Mouse (Mus musculus) liver (tissue): ENCODE results near the gene Ciita.
A peak's percentile ranks its signal among the peaks of the same experiment; 100 is the strongest.

ENCODE experiments used
- DNase-seq: peaks from one replicate; pipeline ENCODE4 v3.0.0-alpha.2; 2020; ENCODE audit warnings: mixed read lengths

Ciita gene

DNA sequence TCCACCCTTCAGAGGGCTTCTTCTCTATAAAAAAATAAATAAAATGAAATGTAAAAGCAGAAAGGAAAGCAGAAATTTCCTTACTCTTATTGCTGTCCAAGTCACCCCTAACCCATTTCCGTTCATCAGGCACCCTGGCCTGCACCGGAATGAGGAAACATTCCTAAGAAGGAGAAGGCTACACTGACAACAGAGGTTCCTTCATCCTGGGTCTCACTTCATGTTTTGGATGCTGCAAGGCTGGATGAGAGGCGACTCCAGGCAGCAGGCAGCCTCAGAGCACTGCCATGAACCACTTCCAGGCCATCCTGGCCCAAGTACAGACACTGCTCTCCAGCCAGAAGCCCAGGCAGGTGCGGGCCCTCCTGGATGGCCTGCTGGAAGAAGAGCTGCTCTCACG is at the start of gene Ciita:
Gene Ciita, plus strand, starts transcription at position 203 of the 400 bp plus-strand sequence.
- no peak for DNase-seq

DNA sequence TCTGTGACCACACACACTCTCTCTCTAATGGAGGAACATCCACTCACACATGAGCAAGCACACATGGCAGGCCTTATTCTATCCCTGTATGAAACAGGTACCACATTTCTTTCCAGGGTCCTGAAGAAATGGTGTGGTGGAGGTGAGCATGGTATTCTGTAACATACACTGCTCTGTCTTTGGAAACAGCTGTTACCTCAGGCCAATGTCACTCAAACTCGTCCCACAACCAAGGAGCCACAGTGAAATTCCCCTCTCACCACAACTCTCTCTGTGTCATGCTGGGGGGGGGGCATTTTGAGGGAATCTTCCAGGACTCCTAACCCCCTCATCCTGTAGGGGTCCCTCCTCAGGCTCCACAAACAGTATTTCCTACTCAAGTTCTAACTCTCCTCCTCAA is 47.9 kb upstream of the Ciita start:
- DNase-seq = no peak

DNA sequence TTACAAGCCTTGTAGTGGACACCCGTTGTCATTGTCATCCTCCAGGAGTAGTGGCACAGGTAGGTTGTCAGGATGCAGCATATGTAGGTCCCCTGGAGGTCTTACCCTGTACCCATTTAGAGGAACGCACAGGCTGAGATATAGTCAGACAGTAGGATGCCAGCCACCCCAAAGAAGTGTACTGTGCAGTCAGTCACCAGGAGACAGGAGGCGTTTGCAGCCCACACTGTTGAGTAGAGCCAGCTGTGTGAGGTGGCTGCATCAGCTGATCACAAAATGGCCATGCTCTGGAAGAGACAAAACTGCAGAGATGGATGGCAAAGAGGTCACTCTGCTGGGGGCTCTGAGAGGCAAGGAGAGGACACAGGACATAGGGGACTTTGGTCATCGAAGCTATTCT is 47.5 kb upstream of the Ciita start:
- no peak for DNase-seq

DNA sequence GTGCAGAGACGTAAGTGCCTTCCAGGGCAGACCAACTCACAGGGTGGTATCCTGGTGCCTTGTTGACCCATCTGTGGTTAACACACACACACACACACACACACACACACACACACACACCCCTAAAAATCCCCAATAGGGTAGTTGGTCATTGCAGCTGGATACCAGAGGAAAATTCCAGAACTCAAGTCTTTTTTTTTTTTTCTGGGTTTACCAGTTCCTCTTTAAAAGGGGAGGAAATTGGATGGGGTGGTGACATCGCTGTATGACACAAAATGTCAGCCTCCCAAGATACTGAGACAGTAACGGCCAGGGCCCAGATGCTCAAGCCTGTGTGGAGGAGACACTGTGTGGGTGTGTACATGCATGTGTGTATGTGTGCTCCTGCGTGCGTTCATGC is 46.5 kb upstream of the Ciita start:
- no peak for DNase-seq

DNA sequence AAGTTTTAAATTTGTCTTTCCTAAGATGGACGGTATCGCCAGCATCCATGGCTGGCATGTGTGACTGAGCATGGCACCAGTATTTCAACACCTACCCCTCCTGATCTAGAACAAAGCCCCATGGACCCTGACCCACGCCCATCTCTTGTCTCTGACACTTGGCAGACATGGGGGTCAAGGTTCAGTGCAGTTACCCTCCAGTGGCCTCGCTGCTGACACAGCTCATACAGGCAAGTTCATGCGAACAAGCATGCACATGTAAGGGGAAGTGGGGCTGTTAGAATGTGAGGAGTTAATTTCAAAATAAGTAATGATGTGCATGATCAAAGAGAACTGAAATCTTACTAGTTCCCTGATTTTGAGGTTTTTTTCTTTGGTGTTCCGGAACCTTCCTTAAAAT is 43.7 kb upstream of the Ciita start:
- no peak for DNase-seq

DNA sequence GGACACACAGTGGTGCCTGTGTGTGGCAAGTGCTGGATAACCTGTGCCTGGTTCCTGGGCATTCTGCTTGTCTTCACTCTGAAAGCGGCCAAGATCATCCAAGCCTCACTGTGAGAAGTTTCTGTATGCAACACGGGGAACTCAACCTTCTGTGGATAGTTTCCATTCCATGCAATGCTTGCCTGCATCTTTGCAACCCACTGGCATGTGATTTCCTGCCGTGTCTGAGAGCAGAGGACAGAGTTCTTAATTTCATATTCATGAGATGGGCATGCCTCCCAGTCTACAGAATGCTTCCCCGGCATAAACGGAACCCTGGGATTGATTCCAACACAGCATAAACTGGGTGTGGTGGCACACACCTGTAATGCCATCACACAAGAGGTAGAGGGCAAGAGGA is 41.8 kb upstream of the Ciita start:
- no peak for DNase-seq

DNA sequence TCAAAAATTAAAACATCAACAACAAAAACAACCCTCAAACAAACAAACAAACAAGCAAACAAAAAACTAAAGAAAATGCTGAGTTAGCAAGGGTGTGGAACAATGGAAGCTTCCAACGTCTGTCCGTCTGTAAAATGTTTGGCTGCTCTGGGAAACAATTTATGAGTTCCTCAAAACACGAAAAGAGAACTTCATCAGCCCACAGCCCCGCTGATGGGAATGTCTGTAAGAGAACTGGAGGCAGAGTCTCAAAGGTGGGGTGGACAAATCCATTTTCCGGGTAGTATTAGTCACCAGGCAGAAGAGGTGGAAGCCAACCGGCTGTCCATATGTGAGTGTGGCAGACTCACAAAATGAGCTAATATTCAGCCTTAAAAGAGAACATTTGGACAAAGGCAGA is 38.5 kb upstream of the Ciita start:
- no peak for DNase-seq

DNA sequence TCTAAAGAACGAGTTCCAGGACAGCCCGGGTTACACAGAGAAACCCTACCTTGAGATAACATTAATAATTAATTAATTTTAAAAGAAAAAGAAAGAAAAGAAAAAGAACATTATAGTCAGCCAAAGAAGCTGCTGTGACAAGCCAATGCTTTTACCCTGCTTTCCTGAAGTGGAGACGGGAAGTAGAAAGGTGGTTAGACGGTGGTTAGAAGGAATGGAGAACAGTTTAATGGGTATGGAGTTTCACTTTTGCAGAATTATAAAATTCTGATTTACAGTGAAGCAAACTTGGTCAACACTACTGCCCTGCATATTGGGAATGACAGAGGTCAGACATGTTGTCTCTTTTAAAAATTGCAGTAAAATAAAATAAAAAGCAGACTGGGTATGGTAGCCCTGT is 38.1 kb upstream of the Ciita start:
- no peak for DNase-seq

DNA sequence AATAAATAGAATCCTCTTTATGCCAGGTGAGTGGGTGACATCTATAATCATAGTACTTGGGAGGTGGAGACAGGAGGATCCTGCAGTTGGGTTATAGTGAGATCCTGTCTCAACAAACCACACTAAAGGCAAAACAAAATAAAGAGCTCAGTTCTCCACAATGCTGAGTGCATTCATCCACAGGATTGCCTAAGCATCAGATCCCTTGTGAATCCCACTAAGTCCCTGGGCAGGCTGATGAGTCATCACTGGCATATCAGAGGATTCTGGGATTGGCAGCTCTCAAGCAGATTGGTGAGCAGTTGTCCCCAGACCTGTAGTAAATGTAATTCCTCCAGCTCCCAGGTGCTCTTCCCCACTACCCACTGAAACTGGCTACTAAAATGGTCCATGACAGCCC is 36.1 kb upstream of the Ciita start:
- no peak for DNase-seq

DNA sequence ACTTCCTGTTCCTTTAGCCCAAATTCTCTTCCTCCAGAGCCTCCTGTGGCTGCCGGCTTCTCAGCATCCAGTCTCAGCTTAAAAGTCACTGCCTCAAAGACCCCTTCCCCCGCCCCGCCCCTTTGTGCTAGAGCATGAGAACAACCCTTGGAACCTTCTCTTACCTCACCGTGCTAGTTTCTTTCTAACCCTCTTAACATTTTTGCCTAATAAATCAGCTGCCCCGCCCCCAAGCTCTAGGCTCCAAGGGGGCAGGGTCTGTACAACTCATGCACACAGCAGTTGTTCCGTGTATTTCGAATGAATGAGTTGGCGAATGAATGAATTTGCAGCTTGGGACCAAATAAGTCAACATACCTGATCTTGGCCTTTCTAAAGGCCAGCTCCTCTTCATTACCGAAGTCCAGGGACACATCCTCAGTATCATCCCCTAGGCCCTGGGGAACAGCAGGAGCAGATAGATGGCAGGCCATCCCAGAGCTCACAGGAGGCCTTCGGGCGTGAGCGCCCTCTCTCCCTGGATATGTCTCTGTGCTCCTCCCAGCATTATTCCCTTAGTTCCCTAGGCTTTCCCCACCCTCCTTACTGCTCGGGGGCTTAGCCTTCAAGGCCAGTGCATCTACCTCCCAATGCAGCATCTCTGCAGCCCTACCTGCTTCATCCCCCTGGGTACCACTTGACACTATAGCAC is 33.1 kb upstream of the Ciita start:
- DNase-seq = no peak

DNA sequence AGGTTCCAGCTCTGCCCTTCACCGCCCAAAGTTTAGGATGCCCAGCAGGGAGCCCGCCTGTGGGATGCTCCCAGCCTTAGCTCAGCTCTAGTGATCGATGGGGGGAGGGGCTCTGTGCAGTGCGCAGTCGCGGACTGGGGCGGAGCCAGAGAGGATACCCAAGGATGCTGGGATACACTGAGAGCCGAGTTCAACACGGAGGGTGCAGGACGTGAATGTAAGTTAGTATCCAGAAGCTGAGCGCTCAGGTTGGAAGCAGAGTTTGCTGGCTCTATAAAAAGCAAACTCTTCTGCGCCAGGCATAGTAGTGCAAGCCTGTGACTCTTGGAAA is 32.6 kb upstream of the Ciita start, which contains the start of gene Tvp23a:
Gene Tvp23a, minus strand, starts transcription at position 99 of the 331 bp plus-strand sequence.
- peak; percentile 71 for DNase-seq

DNA sequence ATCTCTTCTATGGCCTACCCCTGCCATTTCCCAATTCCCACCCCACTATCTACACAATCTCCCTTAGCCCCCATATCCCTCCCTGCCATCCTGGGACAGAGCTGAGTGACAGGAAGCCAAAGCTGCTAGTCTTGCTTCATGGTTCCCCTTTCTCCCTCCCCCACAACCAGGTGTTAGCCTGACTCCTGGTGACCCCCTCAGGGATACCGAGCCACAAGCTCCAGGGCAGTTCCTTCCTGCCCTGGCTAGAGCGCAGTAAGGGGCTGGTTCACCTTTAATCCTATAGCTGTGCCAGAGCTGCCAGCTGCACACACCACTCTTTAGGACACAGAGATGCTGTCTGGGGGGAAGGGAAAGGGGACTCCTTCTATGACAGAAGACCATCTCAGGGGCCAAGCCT is 32.1 kb upstream of the Ciita start:
- no peak for DNase-seq

DNA sequence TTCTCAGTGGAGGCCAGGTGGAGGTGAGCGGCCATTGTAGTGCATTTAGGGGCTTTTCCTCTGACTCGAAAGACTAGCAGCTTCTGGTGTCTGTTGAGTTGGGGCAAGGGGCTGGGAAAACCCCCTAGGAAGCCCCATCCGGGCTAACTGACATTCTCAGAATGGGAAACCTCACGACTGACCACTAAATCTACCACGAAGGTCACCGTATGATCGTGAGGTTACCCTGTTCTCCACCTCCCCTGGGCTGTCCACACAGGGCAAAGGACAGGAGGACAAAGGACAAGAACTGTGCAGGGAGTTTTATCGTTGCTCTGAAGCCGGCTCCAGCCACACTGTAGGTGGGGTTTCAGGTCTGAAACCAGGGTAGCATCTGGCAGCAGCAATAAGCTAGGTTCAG is 30.9 kb upstream of the Ciita start:
- no peak for DNase-seq

DNA sequence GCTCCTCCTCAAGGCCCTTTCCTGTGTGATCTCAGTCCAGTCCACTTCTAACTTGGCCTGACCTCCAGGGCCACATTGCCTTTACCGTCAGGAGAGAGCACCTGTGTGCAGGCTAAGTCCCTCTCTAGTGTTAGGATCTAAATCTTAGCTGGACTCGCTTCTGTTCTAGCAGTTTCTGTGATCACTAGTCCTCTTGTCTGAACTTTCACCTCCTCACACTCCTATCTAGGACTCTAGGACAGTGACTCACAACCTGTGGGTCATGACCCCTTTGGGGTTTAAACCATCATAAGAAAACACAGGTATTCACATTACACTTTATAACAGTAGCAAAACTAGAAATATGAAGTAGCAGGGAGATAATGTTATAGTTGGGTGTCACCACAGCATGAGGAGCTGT is 28.0 kb upstream of the Ciita start:
- no peak for DNase-seq

DNA sequence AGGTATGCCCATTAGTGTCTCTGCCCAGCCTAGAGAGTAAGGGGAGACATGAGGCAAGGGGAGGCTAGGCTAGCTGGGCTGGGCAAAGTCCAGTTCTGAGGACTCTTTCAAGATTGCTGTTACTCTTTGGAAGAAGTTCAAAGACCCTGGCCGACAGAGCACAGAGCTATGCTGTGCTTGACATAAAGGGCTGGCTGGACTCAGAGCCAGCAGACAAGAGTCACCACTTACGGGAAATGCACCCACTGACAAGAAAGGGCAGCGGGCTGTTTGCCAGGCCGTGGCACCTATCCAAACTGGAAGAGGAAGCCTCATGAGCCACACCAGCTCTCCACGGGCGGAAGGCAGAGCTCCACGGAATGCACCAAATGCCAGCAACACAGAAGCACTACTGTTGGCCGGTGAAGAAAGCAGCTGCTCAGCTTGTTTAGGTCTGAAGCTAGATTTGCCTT is 27.4 kb upstream of the Ciita start:
- no peak for DNase-seq

DNA sequence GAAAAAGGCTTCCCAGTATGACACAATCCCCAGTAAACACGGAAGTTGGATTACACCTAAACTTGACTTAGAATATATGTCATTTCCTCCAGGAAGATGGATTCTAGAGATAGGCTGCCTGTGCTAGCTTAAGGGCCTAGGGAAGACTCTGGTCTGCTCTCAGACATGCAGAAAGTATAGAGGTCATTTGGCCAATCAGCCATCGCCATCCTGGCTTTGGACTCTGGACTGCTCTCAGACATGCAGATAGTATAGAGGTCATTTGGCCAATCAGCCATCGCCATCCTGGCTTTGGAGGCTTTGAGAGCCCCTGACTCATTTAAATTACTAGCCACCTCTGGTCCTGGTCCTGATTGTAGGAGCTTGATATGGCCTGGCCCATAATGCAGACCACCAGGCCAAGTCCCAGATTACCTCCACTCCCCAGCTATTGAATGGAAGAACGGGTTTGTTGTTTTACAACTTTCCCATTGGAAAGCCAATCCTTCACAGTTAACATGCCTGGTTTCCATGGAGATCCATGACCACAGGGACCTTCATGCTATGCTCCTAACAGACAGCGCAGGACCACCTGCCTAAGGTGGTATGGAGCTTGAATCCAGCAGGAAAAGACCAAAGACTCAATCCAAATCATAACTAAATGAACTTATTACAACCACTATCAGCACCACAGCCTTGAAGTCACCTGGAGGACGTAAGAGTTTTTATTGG is 25.8 kb upstream of the Ciita start:
- no peak for DNase-seq

DNA sequence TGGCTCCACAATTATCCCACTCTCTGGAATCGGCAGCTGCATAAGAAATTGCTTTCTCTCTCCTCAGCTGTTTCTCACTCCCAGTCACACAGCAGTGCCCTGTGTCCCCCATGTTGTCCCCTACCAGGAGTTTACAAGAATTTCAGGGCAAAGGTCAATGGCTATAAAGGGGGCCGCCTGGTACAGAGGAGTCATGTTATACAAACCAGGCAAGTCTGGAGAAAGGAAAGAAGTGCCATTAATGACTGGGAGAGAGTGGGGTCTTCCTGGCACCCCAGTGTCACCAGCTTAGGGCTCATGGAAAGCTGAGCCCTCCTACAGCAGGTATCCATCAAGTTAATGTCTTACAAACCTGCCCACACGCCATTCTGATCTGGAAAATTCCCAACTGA is 25.3 kb upstream of the Ciita start:
- DNase-seq = no peak

DNA sequence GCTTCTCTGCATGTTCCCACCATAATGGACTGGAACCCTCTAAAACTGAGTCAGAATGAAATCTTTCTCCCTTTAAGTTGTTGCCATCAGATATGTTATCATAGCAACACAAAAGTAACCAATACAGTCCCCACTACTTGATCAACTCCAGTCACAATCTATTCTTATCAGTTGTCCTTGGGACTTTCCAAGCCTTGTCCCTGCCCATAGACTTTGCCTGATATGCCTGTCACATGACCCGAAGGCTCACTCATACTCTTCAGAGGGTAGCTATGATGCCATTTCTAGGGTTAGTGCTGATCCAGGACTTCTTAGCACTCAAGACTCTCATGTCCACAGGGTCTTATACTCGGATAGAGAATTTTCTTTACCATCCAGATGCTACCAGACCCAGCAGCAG is 19.7 kb upstream of the Ciita start:
- no peak for DNase-seq

DNA sequence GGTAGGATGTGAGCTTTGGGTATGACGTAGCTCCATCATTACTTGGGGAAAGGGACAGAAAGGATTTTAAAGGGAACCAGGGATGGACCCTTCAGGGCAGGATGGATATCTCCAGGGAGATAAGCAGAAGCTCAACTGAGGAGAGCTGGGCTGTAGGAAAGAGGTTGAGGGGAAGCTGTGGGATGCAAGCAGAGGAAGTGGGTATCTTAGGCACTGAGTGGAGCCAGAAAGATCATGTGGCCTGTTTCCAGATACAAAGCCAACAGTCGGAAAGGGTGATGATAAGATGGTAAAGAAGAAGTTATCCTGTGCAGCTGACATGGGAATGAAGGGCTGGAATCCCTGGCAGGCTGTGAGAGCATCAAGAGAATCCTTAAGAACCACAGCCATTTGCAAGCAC is 18.7 kb upstream of the Ciita start:
- no peak for DNase-seq

DNA sequence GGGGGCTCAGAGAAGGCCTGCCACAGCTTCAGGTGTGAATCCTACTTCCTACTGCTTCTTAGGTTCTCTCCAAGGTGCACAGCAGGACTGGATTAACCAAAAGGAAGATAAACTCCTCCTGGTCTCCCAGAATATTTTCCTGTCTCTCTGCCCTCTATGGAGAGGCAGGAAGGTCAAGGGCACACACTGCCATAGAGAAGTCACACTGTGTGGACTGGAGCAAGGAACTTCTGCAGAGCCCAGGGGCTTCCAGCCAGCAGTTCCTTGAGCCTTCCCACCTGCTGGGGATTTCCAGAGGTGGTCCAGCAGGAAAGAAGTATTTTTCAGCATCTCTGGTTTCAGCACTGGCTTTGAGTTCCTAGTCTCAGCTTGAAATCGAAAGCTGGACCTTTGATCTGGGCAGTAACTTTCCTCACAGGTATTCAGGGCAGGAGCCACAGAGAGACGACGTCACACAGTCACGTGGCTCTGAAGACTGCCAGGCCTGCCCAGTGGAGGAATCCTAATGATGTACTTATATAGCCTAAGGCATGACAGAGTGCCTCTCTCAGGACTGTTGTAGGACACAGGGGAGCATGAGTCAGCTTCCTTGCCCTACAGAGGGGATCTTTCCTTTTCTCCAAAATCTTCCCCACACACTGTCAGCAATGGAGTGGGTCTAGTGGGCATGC is 14.7 kb upstream of the Ciita start:
- DNase-seq = no peak

DNA sequence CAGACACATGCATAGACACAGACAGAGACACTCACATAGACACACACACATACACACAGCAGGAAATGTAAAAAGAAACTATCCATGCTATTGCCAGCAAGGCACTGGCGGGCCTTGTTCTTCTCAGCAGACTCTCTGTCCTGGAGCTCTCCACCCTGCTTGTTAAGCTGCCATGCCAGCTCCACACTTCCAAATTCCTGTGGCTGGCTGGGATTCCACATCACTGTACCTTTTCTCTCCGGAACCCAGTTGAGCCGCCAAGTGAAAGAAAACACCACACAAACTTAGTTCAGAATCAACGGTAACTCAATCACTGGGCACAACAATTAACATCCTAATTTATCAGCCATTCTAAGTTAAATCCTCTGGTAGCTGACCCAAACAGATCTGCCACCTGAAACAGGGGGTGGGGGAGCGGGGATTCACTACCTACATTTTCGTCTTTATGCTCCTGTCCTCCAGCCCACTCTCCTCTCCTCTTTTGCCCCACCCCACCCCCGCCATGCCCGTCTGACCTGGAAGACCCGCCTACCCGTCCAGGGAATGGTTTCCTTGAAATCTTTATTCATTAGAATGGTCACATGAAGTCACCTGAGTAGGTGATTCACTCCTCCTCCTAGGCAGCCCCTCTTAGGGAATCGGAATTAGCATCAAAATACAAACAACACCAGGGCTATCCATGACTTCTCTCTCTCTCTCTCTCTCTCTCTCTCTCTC is 12.3 kb upstream of the Ciita start:
- DNase-seq = no peak

DNA sequence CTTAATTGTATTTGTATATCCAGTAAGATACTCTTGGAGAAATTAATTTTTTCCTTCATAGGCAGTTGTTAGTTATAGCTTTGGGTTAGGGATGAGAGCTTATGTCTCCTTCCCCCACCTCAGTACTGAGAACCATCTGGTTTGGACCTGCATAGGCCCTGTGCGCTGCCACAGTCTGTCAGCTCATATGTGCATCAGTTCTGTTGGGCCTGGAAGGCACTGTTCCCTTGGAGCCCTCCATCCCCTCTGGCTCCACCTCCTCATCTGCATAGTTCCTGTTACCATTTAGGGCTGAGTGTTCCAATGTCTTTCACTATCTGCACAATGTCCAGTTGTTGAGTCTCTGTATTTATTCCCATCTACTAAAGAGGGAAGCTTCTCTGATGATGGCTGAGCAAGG is 11.7 kb upstream of the Ciita start:
- no peak for DNase-seq

DNA sequence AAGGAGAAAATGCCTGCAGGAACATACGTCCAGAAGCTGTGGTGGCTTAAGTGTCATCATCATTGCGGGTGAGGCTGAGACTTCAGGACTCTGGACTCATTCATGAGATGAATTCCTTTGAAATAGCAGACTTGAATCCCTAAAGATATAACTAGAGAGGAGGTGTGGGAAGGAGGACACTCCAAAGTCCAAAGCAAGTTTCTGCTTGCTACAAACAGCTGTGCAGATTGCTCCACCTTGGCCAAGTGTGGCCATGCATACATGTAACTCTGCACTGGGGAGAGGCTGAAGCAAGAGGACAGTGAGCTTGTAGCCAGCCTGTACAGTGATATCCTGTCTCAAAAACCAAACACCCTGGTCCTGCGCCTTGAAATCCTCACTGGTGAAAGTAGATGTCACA is 7.9 kb upstream of the Ciita start:
- no peak for DNase-seq

DNA sequence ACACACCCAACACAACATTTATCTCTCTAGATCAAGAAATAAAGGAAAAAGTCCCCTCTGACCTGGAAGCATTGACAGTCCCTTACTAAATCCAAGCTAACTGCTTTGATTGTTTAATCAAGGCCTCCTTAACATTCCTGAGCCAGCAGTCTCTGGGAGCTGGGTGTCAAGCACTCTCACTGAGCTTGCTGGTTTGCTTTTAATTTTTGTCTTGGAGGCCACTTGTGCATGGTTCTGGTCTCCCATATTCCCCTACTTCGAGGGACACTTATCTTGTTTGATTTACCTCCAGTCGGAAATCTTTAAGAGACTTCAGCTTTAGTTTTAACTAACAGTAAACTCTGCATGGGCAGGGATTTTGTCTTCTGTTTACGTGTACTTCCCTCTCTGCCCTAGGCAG is 4.9 kb upstream of the Ciita start:
- no peak for DNase-seq
